Mouse (Mus musculus) embryonic facial prominence, embryonic 10.5 days (tissue): ENCODE measurements at regions not wholly inside any gene's neighbourhood (a gene's known extent, or its start where the extent isn't known, plus 50 kb on each side); places are given as distances from the start of the nearest gene placed in this dataset.
A peak's percentile ranks its signal among the peaks of the same experiment; 100 is the strongest.

Source experiments
- DNase-seq: peaks from one replicate; pipeline ENCODE4 v3.0.0-alpha.2; 2017; ENCODE audit warnings: low spot score
- H3K27ac ChIP-seq: fragments of 300-500 bp; sonication (generic); replicated peaks from 2 replicates; pipeline ENCODE4 v1.5.1; 2016; ENCODE audit warnings: mild to moderate bottlenecking
- H3K27me3 ChIP-seq: fragments of 300-500 bp; sonication (generic); replicated peaks from 2 replicates; pipeline ENCODE4 v1.6.1; 2016; ENCODE audit warnings: low read depth, mild to moderate bottlenecking; ENCODE audit not compliant: poor library complexity, severe bottlenecking
- H3K36me3 ChIP-seq: fragments of 300-500 bp; sonication (generic); replicated peaks from 2 replicates; pipeline ENCODE4 v1.6.1; 2016; ENCODE audit warnings: mild to moderate bottlenecking, moderate library complexity
- H3K4me1 ChIP-seq: fragments of 300-500 bp; sonication (generic); 2 replicates; pipeline ENCODE4 v1.6.1; 2016
- H3K4me3 ChIP-seq: fragments of 300-500 bp; sonication (generic); 2 replicates; pipeline ENCODE4 v1.5.1; 2016; ENCODE audit warnings: mild to moderate bottlenecking, moderate library complexity
- H3K9me3 ChIP-seq: fragments of 300-500 bp; sonication (generic); 2 replicates; pipeline ENCODE4 v1.6.1; 2016; ENCODE audit warnings: mild to moderate bottlenecking
- WGBS: fragments of 180-500 bp; shearing (Covaris S2); methylation state at CpG from one replicate; pipeline ENCODE4 v1.1.7; 2016; 5-methylcytosine and 5-hydroxymethylcytosine counted together

DNA sequence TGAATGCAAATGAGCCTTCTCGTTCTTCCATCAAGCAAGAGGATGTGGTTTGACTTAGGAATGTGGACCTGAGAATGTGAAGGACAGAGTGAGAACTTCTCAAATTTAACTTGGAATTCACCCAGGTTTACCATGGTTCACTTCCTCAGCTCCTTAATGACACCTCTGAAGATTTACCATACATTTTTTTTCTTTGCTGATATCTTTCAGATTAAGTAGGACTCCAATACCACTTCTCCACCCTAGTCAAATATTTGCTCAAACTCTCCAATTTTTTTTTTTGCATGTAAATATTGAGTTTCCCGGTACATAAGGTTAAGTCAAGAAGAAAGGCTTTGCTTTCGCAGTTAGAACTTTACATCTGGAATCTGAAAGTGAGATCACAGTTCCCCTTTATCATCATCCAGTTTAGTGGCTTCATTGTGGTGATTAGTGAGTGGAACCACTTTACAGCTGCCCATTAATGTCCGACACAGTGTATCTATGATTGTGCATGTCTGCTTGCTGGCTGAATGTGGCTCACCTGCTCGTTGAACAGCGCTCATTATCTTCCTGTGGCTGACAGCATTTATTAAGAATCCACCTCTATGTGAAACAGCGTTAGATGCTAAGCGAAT, 446.0 kb upstream of the Adam34 start:
- no peaks in the 10 kb centered on the region for H3K4me1 ChIP-seq
- H3K36me3 ChIP-seq = no peaks in the 10 kb centered on the region
- WGBS = 84% methylated on average over 8 of the region's 8 CpGs
- H3K4me3 ChIP-seq = no peak overlapping the region
- DNase-seq = no peak
- no peaks in the 10 kb centered on the region for H3K9me3 ChIP-seq
- H3K27me3 ChIP-seq = no peaks in the 10 kb centered on the region
- no peak overlapping the region for H3K27ac ChIP-seq

DNA sequence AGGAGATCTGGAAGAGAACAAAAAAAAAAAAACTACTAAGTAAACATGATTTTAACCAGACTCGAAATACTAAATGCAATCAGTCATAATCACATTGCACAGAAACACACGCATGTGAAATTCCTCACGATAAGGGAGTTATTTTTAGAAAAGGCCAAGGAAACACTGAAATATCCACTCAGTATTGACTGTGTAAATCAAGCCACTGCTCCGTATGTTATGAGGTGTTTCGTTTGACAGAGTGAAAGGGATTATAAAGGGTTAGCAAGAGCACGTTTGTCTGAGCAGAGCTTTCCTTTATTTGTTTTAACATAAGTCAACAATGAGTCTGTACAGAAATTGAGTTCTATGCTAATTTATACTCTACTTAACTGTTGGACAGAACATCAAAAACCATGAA, 455.3 kb upstream of the Adam34 start:
- Histone ChIP-seq H3K36me3 (no peaks in the 10 kb centered on the region), H3K4me3 (no peak overlapping the region), H3K27me3 (no peaks in the 10 kb centered on the region), H3K4me1 (no peaks in the 10 kb centered on the region), H3K9me3 (no peaks in the 10 kb centered on the region), H3K27ac (no peak overlapping the region)
- no peak for DNase-seq
- 73% methylated on average over 6 of the region's 6 CpGs for WGBS

DNA sequence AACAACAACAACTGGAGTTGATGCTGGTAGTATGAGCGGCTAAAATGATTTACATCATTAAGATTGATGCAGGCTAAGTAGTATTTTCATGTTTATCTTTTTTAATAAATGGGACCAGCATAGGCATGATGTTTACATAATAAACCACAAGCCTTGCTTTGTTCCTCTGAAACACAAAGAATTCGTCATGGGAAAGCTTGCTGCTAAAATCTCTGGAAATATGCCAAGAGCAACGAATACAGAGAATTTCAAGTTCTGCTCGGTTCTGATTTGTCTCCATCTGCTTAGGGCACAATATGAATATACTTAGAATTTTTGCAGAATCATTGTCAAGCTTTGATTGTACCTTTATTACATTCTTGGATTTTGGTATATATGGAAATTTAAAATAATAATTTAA, 467.2 kb upstream of the Adam34 start:
- no peak for DNase-seq
- 79% methylated on average over 4 of the region's 4 CpGs for WGBS
- no peaks in the 10 kb centered on the region for H3K36me3 ChIP-seq
- H3K27me3 ChIP-seq = no peaks in the 10 kb centered on the region
- H3K4me1 ChIP-seq = no peaks in the 10 kb centered on the region
- no peaks in the 10 kb centered on the region for H3K9me3 ChIP-seq
- H3K4me3 ChIP-seq = no peak overlapping the region
- H3K27ac ChIP-seq = no peak overlapping the region

DNA sequence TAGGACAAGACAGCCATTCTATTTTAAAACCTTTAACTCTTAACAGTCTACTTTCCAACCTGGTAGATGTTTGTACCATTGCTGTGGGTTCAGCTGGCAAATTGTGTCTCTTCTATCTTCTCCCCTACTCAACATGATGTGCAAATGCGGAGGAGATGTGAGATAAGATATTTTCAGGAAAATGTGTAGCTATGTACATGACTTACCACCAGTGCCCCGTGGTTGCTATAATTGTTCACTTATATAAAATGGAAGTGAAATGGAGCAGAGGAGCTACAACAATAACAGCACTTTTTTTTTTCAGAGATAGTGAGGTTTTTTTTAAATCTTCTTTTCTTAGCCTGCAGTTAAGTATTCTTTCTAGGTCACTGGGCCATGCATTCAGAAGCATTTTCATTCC, 492.4 kb upstream of the Adam34 start:
- Histone ChIP-seq H3K4me3 (no peak overlapping the region), H3K27ac (no peak overlapping the region), H3K9me3 (no peaks in the 10 kb centered on the region), H3K36me3 (no peaks in the 10 kb centered on the region), H3K4me1 (peaks cover 7% of the 10 kb centered on the region; the same call in 1 of the 2 replicates), H3K27me3 (no peaks in the 10 kb centered on the region)
- no peak for DNase-seq
- 93% methylated on average over 2 of the region's 2 CpGs for WGBS

DNA sequence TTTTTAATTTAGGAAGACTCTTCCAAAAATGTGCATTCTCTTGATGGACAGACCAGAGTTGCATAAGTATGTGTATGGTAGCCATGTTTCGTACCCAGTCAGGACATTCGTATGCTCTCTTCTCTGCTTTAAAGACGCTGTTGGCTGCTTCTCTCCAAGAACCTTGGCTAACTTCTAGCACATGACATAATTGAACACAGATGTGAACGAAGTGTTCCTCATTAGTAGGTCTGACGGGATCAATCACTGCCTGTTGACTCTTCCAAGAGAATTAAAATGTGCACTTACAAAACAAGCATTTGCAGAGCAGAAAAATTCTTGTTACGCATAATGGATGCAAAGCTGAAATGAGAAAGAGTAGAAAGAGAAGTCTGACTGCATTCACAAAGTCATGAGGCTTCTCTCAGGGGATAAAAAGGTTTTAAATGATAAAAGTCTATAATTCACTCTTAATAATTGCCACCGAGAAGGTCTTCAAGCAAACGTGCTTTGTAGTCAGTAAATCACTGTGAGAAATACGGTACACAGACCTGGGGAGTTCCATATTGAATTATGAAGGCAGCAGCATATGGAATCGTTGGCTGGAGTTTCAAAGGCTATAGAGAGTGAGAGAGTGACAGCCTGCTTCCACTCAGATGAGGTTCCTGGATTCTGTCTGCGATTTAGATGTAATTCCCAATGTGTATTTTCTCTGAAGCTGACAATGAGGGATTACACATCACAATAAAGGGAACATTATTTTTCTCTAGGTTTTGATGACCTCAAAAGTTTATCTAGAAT, 496.7 kb upstream of the Adam34 start:
- DNase-seq = no peak
- 45% methylated on average over 11 of the region's 11 CpGs for whole genome bisulfite sequencing
- H3K9me3 ChIP-seq = no peaks in the 10 kb centered on the region
- no peak overlapping the region for H3K27ac ChIP-seq
- H3K4me1 ChIP-seq = peaks cover 7% of the 10 kb centered on the region; the same call in 1 of the 2 replicates
- no peaks in the 10 kb centered on the region for H3K27me3 ChIP-seq
- H3K36me3 ChIP-seq = no peaks in the 10 kb centered on the region
- H3K4me3 ChIP-seq = no peak overlapping the region

DNA sequence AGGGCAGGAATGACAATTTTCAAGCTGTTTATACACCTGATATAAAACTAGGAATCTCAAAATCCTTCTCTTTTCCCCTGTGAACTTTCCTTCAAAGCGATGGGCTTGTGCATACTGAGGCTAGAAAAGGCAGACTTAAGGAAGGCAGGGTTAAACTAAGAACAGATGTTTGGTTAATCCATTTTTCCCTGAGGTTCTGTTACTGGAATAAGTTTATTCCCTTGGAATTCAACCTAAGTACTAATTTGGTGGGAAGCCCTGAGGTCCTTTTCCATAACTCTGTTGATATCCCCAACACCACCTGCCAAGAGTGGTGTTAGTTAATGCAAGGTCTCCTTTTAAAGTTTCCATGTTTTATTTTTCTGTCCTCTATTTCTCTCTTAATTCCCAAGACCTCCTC, 512.5 kb upstream of the Adam34 start:
- no peaks in the 10 kb centered on the region for H3K36me3 ChIP-seq
- H3K4me3 ChIP-seq = no peak overlapping the region
- H3K27me3 ChIP-seq = no peaks in the 10 kb centered on the region
- no peaks in the 10 kb centered on the region for H3K4me1 ChIP-seq
- DNase-seq = no peak
- H3K27ac ChIP-seq = no peak overlapping the region
- no peaks in the 10 kb centered on the region for H3K9me3 ChIP-seq
- WGBS = 71% methylated on average over 1 of the region's 1 CpGs

DNA sequence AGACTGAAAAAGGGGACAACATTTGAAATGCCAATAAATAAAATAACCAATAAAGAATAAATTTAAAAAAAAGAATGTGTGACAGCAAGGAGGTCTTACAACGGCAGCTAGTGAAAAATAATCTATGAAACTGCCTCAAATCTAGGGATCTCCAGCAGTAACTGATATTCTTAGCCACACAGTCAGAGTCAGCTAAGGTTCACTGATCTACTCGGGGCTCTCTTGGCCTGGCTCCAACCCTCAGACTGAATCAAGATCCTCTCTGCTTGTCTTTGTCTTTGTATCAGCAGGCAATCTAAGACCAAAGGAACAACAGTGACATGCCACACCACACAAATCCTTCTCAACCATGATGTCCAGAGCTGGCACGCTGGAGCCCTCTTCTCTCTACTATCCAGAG, 542.5 kb upstream of the Adam34 start:
- no peak for DNase-seq
- 87% methylated on average over 3 of the region's 3 CpGs for WGBS

DNA sequence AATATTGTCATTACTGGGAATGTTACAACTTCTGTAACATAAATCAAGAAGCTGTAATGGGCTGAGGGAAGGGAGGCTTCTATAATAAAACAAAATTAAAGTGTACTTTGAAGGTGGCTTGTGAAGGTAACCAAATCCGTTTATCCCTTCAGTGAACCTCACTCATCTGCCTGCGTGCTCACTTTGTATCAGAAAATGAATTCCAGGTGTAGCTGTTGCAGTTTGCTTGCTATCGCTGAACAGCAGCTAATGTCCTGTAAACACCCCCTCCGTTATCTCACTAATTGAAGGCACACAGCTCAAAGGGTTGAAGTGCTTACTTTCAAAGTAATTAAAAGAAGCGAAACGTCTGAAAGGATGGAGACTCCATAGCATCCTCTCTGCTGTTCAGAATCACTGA, 547.2 kb upstream of the Adam34 start:
- no peak overlapping the region for H3K27ac ChIP-seq
- DNase-seq = peak; percentile 21
- no peaks in the 10 kb centered on the region for H3K9me3 ChIP-seq
- H3K27me3 ChIP-seq = no peaks in the 10 kb centered on the region
- 25% methylated on average over 6 of the region's 6 CpGs for WGBS
- peaks cover 5% of the 10 kb centered on the region; the same call in 1 of the 2 replicates for H3K4me1 ChIP-seq
- no peak overlapping the region for H3K4me3 ChIP-seq
- H3K36me3 ChIP-seq = no peaks in the 10 kb centered on the region

More for the DNA sequence above, 542.5 kb upstream of the Adam34 start:
- Histone ChIP-seq H3K4me1 (peaks cover 5% of the 10 kb centered on the region; the same call in 1 of the 2 replicates), H3K9me3 (no peaks in the 10 kb centered on the region), H3K27me3 (no peaks in the 10 kb centered on the region), H3K27ac (no peak overlapping the region), H3K4me3 (no peak overlapping the region), H3K36me3 (no peaks in the 10 kb centered on the region)

DNA sequence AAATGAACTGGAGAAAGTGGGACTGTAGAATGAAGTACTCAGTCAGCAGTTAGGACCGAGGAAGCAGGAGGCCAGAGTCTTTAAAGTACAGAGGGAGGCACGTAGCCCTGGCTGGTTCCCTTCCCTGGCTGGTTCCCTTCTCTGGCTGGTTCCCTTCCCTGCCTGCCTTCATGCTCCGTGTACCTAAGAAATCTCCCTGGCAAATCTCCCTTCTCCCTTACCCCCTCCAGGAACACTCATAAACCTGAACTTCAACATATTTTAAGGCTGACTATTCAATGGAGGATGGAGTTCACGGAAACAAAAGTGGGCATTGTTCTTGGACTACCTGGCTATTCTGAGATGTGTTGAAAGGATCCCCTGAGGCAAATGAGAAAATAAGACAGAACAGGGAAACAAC, 551.2 kb upstream of the Adam34 start:
- Histone ChIP-seq H3K9me3 (no peaks in the 10 kb centered on the region), H3K4me1 (peaks cover 5% of the 10 kb centered on the region; the same call in 1 of the 2 replicates), H3K27me3 (no peaks in the 10 kb centered on the region), H3K36me3 (no peaks in the 10 kb centered on the region), H3K27ac (no peak overlapping the region), H3K4me3 (no peak overlapping the region)
- WGBS = 76% methylated on average over 4 of the region's 4 CpGs
- DNase-seq = no peak

DNA sequence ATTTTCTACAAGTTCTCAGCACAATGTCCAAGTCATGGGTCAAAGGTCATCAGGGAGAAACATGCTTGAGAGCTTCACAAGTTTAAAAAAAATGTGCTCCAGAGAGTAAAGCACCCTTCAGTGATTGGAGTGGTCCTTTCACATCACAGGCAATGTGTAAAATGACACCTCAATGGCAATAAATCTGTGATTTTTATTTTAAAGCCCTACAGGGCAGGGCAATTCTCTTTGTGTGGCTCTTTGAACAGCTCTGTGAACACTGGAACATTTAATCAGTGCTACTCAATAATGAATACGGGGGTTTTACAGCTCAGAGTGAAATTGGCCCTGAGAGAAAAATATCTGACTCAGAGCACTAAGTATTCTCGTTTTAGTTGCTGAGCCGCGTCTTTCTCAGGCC, 563.5 kb upstream of the Adam34 start:
- no peaks in the 10 kb centered on the region for H3K4me1 ChIP-seq
- H3K36me3 ChIP-seq = no peaks in the 10 kb centered on the region
- WGBS = 83% methylated on average over 4 of the region's 4 CpGs
- H3K27me3 ChIP-seq = no peaks in the 10 kb centered on the region
- no peak overlapping the region for H3K27ac ChIP-seq
- H3K4me3 ChIP-seq = no peak overlapping the region
- no peaks in the 10 kb centered on the region for H3K9me3 ChIP-seq
- no peak for DNase-seq

DNA sequence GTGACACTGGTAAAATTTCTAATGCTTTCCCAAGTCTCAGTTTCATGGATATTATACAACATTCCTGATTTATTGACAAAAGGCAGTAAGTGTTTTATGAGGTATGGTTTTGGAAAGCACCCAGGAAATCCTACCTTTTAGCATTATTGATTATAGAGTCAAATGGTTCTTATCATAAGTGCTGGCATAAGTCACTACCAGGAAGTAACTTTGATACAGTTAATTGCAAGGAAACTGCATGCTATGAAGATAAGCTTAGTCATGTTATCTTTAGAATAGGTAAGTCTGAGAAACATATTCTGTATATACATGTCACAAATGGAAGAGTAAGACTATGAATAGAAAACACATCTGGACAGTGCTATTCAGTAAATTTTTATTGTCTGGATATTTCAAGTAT, 608.4 kb upstream of the Adam34 start:
- Histone ChIP-seq H3K36me3 (no peaks in the 10 kb centered on the region), H3K27me3 (no peaks in the 10 kb centered on the region), H3K4me1 (no peaks in the 10 kb centered on the region), H3K9me3 (no peaks in the 10 kb centered on the region), H3K27ac (no peak overlapping the region), H3K4me3 (no peak overlapping the region)
- no peak for DNase-seq

DNA sequence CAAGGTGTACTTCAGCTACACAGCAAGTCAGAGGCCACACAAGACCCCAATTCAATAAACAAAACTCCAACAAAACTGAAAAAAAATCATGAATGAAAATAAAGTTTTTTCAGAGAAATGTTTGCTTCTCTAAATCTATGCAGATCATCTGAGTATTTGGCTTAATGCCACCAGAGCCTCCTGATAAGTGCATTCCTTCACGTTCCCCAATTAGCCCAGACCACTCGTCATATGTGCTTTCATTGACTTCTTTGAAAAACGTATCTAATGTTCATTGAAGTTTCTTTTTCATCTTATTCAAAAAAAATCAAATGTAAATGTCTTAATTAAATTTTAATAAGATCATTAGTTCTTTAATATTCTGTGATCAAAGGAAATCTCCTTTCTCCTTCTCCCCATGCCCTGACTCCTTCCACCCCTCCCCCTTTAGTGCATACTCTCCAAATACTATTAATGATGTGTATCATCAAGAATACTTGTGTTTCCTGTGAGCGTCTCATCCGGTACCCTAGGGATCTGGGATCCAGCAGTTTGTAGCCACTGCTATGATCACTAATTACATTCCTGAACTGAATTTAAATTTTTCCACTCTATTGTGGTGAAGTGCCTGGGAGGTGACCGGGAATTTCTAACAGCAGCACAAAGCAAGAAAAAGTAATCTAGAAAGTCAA, 600.8 kb upstream of the Fat1 start:
- H3K4me3 ChIP-seq = no peak overlapping the region
- no peaks in the 10 kb centered on the region for H3K36me3 ChIP-seq
- H3K4me1 ChIP-seq = no peaks in the 10 kb centered on the region
- WGBS = 84% methylated on average over 6 of the region's 6 CpGs
- DNase-seq = no peak
- H3K27me3 ChIP-seq = no peaks in the 10 kb centered on the region
- H3K27ac ChIP-seq = no peak overlapping the region
- H3K9me3 ChIP-seq = no peaks in the 10 kb centered on the region

DNA sequence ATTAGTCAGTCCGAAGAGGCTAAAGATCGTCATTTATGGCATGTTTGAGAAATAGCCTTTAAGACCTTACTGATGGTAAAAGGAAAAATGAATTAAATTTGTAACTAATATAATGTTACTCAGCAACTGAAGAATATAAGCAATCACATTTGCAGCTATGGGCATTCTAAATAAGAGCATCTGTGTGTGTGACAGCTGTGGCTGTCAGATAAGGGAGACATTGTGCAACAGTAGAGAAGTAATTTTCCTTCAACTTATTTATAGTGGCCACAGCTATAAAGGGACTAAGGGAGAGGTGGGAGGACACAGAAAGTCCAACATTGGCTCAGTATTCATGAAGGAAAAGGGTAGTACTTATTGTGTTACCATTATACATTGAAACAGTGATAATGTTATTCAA, 591.8 kb upstream of the Fat1 start:
- no peaks in the 10 kb centered on the region for H3K9me3 ChIP-seq
- no peak overlapping the region for H3K27ac ChIP-seq
- DNase-seq = no peak
- H3K4me1 ChIP-seq = no peaks in the 10 kb centered on the region
- no peaks in the 10 kb centered on the region for H3K36me3 ChIP-seq
- WGBS = 90% methylated on average over 2 of the region's 2 CpGs
- no peak overlapping the region for H3K4me3 ChIP-seq
- no peaks in the 10 kb centered on the region for H3K27me3 ChIP-seq
